In genomic region chr4:53441683-53442082, GRCm38 (mm10) we compare ENCODE assay signal across 8 mouse cellular contexts. TPM values are rescaled to one million over a fixed set of nuclear protein-coding genes. Genes with fewer than 3 reads are reported as not detected.
DNase-seq lines count a peak whose midpoint lies in the region; ATAC-seq and TF ChIP-seq lines count a peak whose summit lies in the region.

No protein-coding gene starts in this region.

- TF ChIP-seq CTCF in ES-Bruce4 (IDR thresholded peaks at IDR 0.05; ENCODE audit: low read depth, low read length) = no peak
- TF ChIP-seq CTCF in kidney, adult 2 months (conservative IDR thresholded peaks at IDR 0.05; ENCODE audit: insufficient read depth, insufficient read length, low read depth, low read length) = no peak

- no peak for ATAC-seq in hindbrain, embryonic 11.5 days (ENCODE audit: low FRiP score)
- ATAC-seq in inflammation-experienced regulatory T-cells, adult 6 months = no peak

- H3K9ac ChIP-seq in ES-Bruce4 (ENCODE audit: low read depth, poor library complexity, severe bottlenecking) = peak overlapping the region; percentile 94; the same call in 1 of the 2 replicates
- H3K9ac ChIP-seq in hindbrain, embryonic 11.5 days (ENCODE audit: low read depth, low read length) = no peak overlapping the region

- H3K27ac ChIP-seq in heart, embryonic 10.5 days = no peak overlapping the region
- H3K27ac ChIP-seq in ES-Bruce4 (ENCODE audit: insufficient read depth, low read length) = no peak overlapping the region
- no peak overlapping the region for H3K27ac ChIP-seq in hindbrain, embryonic 11.5 days (ENCODE audit: low read depth, low read length)
- no peak overlapping the region for H3K27ac ChIP-seq in midbrain, embryonic 10.5 days (replicated peaks)
- no peak overlapping the region for H3K27ac ChIP-seq in kidney, adult 2 months (ENCODE audit: insufficient read depth, low read depth, low read length)

- peak overlapping the region; percentile 99; the same call in 1 of the 2 replicates for H3K4me2 ChIP-seq in hindbrain, embryonic 11.5 days (replicated peaks; ENCODE audit: low read depth, low read length)

- no peaks in the 10 kb centered on the region for H3K36me3 ChIP-seq in heart, embryonic 10.5 days
- no peaks in the 10 kb centered on the region for H3K36me3 ChIP-seq in ES-Bruce4 (ENCODE audit: control insufficient read depth, insufficient read depth, low read length, poor library complexity, severe bottlenecking)
- H3K36me3 ChIP-seq in hindbrain, embryonic 11.5 days (ENCODE audit: control insufficient read depth, insufficient read depth, low read length) = no peaks in the 10 kb centered on the region
- no peaks in the 10 kb centered on the region for H3K36me3 ChIP-seq in midbrain, embryonic 10.5 days
- H3K36me3 ChIP-seq in kidney, adult 2 months (ENCODE audit: control insufficient read depth, insufficient read depth, low read length) = no peaks in the 10 kb centered on the region

- DNase-seq in heart, embryonic 10.5 days (ENCODE audit: low spot score) = no peak
- DNase-seq in heart, postnatal 4 days = no peak
- DNase-seq in hindbrain, embryonic 11.5 days (ENCODE audit: low spot score) = no peak
- DNase-seq in midbrain, embryonic 10.5 days (ENCODE audit: low spot score) = no peak
- no peak for DNase-seq in spleen, postnatal 10 days (ENCODE audit: low spot score in 2 of 2)
- no peak for DNase-seq in kidney, adult 2 months

- no peak for TF ChIP-seq EP300 in ES-Bruce4 (IDR thresholded peaks at IDR 0.05; ENCODE audit: insufficient read depth, low read depth, low read length)

- H3K4me3 ChIP-seq in heart, embryonic 10.5 days = peak overlapping the region; percentile 97
- no peak overlapping the region for H3K4me3 ChIP-seq in ES-Bruce4 (ENCODE audit: low read depth, low read length)
- peak overlapping the region; percentile 81; the same call in 1 of the 2 replicates for H3K4me3 ChIP-seq in hindbrain, embryonic 11.5 days (ENCODE audit: low read depth, low read length)
- peak overlapping the region; percentile 92 for H3K4me3 ChIP-seq in midbrain, embryonic 10.5 days
- no peak overlapping the region for H3K4me3 ChIP-seq in kidney, adult 2 months (ENCODE audit: insufficient read depth, low read depth, low read length)

- TF ChIP-seq POLR2A in ES-Bruce4 (IDR thresholded peaks at IDR 0.05; ENCODE audit: insufficient read depth, low read length) = no peak
- TF ChIP-seq POLR2A in kidney, adult 2 months (IDR thresholded peaks at IDR 0.05; ENCODE audit: low read depth, low read length) = no peak

- no peaks in the 10 kb centered on the region for H3K9me3 ChIP-seq in heart, embryonic 10.5 days
- H3K9me3 ChIP-seq in ES-Bruce4 (replicated peaks; ENCODE audit: control insufficient read depth, insufficient read depth, low read length, poor library complexity, severe bottlenecking) = no peaks in the 10 kb centered on the region
- H3K9me3 ChIP-seq in hindbrain, embryonic 11.5 days (ENCODE audit: control insufficient read depth, low read length) = no peaks in the 10 kb centered on the region
- H3K9me3 ChIP-seq in midbrain, embryonic 10.5 days (replicated peaks) = no peaks in the 10 kb centered on the region

- H3K27me3 ChIP-seq in heart, embryonic 10.5 days (ENCODE audit: insufficient read depth, poor library complexity, severe bottlenecking) = no peaks in the 10 kb centered on the region
- H3K27me3 ChIP-seq in ES-Bruce4 (ENCODE audit: control insufficient read depth, insufficient read depth, low read length, poor library complexity, severe bottlenecking) = no peaks in the 10 kb centered on the region
- H3K27me3 ChIP-seq in hindbrain, embryonic 11.5 days (ENCODE audit: control insufficient read depth, insufficient read depth, low read length) = peaks cover 8% of the 10 kb centered on the region; the same call in 1 of the 2 replicates
- H3K27me3 ChIP-seq in midbrain, embryonic 10.5 days (ENCODE audit: low read depth, poor library complexity, severe bottlenecking) = peaks cover 36% of the 10 kb centered on the region
- H3K27me3 ChIP-seq in kidney, adult 2 months (replicated peaks; ENCODE audit: control insufficient read depth, insufficient read depth, low read length) = no peaks in the 10 kb centered on the region

- peaks cover 43% of the 10 kb centered on the region for H3K4me1 ChIP-seq in heart, embryonic 10.5 days
- peaks cover 5% of the 10 kb centered on the region for H3K4me1 ChIP-seq in ES-Bruce4 (ENCODE audit: control insufficient read depth, insufficient read depth, low read length)
- peaks cover 3% of the 10 kb centered on the region; the same call in 1 of the 2 replicates for H3K4me1 ChIP-seq in hindbrain, embryonic 11.5 days (replicated peaks; ENCODE audit: control insufficient read depth, insufficient read depth, low read length)
- H3K4me1 ChIP-seq in midbrain, embryonic 10.5 days = peaks cover 23% of the 10 kb centered on the region
- H3K4me1 ChIP-seq in kidney, adult 2 months (ENCODE audit: control insufficient read depth, insufficient read depth, low read length) = peaks cover 5% of the 10 kb centered on the region; the same call in 1 of the 2 replicates

- WGBS in heart, embryonic 10.5 days = 32% methylated on average over 4 of the region's 4 CpGs
- 38% methylated on average over 4 of the region's 4 CpGs for WGBS in hindbrain, embryonic 11.5 days
- 26% methylated on average over 4 of the region's 4 CpGs for WGBS in midbrain, embryonic 10.5 days
- WGBS in kidney, adult 2 months = 56% methylated on average over 4 of the region's 4 CpGs

RNA-seq across cellular contexts. Expression of gene Slc44a1, which starts 1.5 kb away (rescaled TPM):
- polyA plus RNA-seq in heart, embryonic 10.5 days (2016; fragmentation: Nextera tagmentation; extraction: Ambion mirVana) = 15.9 and 16.3 TPM in 2 replicates
- total RNA-seq in heart, postnatal 4 days (2021) = 10 to 100 TPM; 40.9 to 43.2 TPM
- 82.8 and 89.9 TPM in 2 replicates for polyA plus RNA-seq in ES-Bruce4 (2011; ENCODE audit: insufficient read depth, insufficient read length, low read depth, missing spikeins)
- polyA plus RNA-seq in hindbrain, embryonic 11.5 days (2014; fragmentation: Nextera tagmentation; extraction: Ambion mirVana) = 14.4 and 18.1 TPM in 2 replicates
- 8.7 and 10.5 TPM in 2 replicates for polyA plus RNA-seq in midbrain, embryonic 10.5 days (2016; fragmentation: Nextera tagmentation; extraction: Ambion mirVana)
- polyA plus RNA-seq in inflammation-experienced regulatory T-cells, adult 6 months (2017; shearing (Covaris generic)) = 1 to 10 TPM; 2.3 to 5.5 (median 5.0) TPM
- 26.5 and 27.1 TPM in 2 replicates for polyA plus RNA-seq in kidney, adult 2 months (2012; rRNA removed)

Comparison
In these comparisons a context has a peak if more than half of its experiments do, and no peak if none do; other contexts are left out.
1. H3K4me3 ChIP-seq: peak in heart, embryonic 10.5 days (single experiment), hindbrain, embryonic 11.5 days (single experiment) and midbrain, embryonic 10.5 days (single experiment); none in ES-Bruce4 (single experiment) and kidney, adult 2 months (single experiment).